Mouse (Mus musculus) adrenal gland, postnatal 10 days (tissue): Measurements from ENCODE around the gene Prdm10. TPM values are rescaled to one million over a fixed set of nuclear protein-coding genes. Genes with fewer than 3 reads are reported as not detected.

Experiments used
- DNase-seq: peaks from one replicate; pipeline ENCODE4 v3.0.0; 2021; ENCODE audit warnings: mixed read lengths
- total RNA-seq, 2 experiments: library from RNA; stranded (reverse); gene quantifications; 2 replicates each; pipeline ENCODE4 v1.2.3; 2021

The Prdm10 gene
- total RNA-seq, 2 experiments from 2014 or later = 5.9 to 7.8 TPM

- peak; percentile 72 for DNase-seq
These were observed 17.9 kb upstream of the Prdm10 start for GRCm38 (mm10) chr9:31262226-31263105.

DNA sequence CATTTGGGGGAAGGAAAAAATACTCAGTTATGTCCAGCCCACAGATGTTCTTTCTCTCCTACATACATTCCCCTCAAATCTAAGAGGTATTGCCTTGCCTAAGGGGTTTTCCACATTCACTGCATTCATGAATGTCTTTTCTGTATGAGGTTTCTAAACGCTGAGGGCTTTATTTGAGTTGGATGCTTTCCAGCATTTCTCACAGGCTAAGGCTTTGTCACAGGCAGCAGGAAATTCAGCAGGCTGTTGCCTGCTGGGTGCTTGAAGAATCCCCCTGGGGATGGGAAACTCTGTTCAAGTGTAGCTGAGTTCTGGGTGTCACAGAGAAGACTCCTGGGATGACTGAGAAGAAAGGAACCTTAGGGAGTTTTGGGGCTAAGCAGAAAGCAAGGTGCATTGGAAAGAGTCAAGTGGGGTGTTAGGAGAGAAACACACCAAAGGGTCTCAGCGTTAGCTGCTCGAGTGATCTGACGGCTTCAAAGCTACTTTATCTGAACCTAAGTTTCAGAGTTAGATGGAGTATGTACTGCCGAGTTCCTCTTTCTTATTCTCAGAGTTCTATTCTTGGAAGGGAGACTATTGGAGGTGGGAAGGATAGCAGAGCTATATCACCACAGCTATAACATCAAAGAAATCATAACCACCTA is 14.2 kb upstream of the Prdm10 start:
- DNase-seq = no peak

- no peak for DNase-seq
These were observed 8.9 kb upstream of the Prdm10 start for GRCm38 (mm10) chr9:31271221-31272015.

DNA sequence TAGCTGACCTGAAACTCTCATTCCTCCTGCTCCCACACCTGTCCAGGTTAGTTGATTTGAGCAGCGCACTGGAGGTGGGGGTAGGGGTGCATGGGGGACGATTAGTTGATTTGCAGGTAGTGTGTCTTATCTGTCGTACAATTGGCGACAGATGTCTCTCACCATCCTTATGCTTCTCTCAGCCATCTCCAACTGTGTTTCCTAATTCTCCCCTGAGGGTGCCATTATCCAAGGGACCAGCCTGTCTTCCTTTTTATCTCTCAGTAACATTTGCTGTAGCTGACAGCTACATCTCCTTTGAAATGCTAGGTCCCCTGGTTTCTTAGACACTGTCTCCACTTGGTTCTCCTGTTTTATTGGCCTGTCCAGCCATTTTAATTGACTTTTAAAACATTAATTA is 8.2 kb upstream of the Prdm10 start:
- DNase-seq = no peak

GRCm38 (mm10) chr9:31278651-31279050 is 1.7 kb upstream of the Prdm10 start:
- peak; percentile 46 for DNase-seq

GRCm38 (mm10) chr9:31279306-31279705 is 1.0 kb upstream of the Prdm10 start:
- DNase-seq = peak; percentile 38

DNA sequence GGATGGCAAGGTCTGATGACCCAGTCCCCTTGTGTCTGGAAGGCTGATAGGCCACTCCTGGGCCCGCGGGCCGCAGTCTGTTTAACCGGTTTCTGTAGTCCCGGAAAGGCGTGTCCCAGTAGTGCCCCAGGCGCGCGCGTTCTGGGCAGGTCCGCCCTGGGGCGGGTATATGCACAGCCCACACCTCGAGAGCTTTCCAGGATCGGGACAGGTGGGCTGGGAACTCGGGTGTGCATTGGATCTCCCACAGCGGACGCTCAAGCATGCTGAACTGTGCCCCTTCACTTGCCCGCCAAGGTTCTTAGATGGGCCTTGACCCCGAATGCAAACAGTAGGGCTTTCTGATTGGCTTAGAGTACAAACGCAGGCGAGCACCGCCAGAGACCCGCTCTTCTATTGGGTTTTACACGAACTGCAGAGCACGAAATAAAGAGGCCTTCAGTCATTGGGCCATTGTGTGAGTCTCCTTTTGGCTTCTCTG is 413 bp upstream of the Prdm10 start:
- DNase-seq = peak; percentile 84

DNA sequence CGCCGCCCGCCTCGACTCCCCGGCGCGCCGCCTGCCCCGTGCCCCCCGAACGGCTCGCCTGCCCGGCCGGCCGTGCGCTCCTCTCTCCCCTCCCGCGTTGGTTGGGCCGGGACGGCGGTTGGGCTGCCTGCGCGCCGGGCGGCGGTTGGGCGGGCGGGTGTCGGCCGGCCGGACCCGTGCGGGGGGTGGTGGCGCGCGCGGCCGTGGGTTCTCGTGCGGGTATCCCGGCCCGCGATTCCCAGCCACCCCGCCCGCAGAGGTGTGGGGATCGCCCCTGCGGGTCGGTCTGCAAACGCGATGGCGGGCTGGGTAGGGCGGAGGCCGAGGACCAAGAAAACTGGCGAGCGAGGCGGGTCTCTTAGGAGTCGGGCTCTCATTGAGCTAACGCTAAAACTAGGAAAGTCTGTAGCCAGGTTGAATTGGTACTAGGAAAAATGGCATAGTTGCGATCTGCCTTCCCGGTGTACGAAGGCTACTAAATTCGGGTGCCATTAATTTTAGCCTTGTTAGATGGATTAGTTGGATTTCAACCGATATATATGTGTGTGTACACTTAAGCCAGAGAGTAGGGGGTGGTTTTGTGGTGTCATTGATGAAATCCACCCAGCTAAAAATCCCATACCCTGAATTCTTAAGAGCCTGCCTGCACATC is 799 bp downstream of the Prdm10 start:
- DNase-seq = peak; percentile 87

DNA sequence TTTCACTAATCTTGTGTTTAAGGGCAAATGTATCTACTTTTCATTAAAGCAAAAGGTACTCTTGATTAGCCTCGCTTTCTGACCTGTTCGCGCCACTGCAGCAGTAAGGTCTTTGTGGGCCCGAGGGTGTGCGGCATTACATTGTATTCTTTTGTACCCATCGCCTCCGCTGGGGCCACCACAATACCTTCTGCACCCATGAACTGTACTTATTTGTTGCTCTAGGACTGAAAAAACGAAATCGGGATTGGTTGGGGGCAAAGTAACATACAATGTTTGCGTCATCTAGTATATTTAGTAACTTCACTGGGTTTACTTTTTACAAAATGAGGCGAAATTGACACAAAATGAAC is 1.3 kb downstream of the Prdm10 start:
- DNase-seq = peak; percentile 40

GRCm38 (mm10) chr9:31282536-31282935 is 2.2 kb downstream of the Prdm10 start:
- DNase-seq = no peak

DNA sequence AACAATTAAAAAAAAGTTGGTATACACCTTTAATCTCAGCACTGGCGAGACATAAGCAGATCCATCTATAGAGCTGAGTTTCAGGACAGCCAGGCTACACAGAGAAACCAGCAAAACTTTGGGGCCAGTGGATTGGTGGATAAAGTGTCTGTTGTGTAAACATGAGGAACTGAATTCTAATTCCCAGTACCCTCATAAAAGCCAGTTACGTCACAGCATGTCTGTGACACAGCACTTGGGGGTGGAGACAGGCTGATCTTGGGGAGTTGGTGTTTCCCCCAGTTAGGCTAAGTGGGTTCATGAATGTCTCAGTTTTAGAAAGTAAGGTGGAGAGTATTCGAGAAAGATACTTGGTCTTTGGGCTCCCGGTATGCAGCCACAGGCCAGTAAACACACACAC is 2.7 kb downstream of the Prdm10 start:
- no peak for DNase-seq

DNA sequence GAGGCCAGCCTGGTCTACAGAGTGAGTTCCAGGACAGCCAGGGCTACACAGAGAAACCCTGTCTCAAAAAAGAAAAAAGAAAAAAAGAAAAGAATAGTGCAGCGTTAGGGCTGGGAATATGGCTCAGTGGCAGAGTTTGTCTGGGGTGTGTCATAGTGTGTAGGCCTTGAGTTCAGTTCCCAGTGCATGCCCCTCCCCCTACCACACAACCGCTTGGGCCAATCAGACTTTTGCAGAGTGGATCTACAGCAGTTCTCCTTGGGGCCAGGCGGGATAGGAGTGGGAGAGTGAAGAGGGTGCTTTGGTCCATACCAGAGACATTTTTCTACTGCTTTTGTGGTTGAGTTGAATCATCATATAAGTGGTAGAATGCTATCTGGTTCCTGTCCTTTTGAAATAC is 3.6 kb downstream of the Prdm10 start:
- no peak for DNase-seq

DNA sequence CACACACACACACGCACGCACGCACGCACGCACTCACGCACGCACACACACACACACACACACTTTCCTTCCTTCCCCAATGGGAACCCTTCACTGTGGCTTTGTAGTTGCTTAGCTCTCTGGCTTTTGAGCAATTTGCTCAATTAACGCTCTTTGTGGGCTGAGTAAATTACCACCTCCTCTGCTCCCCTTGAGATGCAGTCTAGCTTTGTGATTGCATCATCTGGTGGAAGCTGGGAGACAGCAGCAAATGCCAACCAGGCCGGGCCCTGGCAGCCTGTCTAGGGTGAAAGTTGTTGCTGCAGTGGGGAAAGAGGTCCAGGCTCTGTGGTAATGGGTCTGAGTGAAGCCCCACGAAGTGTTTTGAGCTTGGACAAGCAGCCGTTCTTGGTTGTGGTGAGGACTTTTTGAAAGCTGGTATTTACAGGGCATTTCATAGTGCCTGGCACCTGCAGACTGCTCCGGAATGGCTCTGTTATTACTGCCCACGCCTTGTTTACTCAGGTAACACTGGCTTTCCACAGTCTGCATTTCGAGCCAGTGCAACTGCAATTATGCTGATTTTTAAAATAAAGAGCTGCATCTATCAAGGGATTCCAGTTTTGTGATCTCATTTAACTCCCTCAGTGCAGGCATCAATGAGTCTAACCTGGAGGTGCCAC is 10.0 kb downstream of the Prdm10 start:
- DNase-seq = peak; percentile 72

DNA sequence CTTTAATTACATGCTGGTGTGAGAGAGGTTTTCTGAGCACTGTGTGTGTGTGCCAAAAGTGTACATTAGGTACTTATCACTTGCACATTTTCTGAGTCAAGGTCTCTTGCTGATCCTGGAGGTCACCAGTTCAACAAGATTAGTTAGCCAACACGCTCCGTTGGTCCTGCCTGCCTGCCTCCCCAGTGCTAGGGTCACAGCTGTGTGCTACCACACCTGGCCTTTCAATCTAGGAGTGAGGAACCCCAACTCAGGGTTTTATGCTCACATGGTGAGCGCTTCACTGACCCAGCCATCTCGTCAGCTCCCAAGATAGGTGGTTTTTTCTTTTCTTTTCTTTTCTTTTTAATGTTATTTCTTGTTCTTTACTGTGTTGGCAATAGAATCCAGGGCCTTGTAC is 11.6 kb downstream of the Prdm10 start:
- no peak for DNase-seq

- DNase-seq = no peak
These were observed 12.9 kb downstream of the Prdm10 start for GRCm38 (mm10) chr9:31293208-31293607.

- DNase-seq = no peak
These were observed 15.0 kb downstream of the Prdm10 start for GRCm38 (mm10) chr9:31295311-31295710.

- no peak for DNase-seq
These were observed 16.0 kb downstream of the Prdm10 start for GRCm38 (mm10) chr9:31296293-31296692.

DNA sequence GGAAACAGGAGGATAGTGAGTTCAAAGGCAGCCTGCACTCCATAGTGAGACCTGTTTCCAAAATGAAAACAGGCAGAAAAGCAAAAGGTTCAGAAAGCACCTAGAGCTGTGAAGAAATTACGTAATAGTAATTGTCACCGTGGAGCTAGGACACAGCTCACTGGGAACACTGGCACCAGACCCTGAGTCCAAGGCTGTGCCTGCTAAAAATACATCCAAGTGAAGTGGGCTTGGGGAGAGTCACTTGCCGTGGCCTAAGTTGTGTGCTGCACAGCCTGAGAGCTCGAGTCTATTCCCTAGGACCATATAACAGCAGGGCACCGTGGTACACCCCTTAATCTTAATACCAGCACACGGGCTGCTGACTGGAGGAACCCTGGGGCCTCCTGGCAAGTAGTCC is 18.4 kb downstream of the Prdm10 start:
- DNase-seq = no peak

GRCm38 (mm10) chr9:31300525-31300924 is 20.2 kb downstream of the Prdm10 start:
- DNase-seq = no peak

GRCm38 (mm10) chr9:31301107-31301506 is 20.8 kb downstream of the Prdm10 start:
- no peak for DNase-seq

DNA sequence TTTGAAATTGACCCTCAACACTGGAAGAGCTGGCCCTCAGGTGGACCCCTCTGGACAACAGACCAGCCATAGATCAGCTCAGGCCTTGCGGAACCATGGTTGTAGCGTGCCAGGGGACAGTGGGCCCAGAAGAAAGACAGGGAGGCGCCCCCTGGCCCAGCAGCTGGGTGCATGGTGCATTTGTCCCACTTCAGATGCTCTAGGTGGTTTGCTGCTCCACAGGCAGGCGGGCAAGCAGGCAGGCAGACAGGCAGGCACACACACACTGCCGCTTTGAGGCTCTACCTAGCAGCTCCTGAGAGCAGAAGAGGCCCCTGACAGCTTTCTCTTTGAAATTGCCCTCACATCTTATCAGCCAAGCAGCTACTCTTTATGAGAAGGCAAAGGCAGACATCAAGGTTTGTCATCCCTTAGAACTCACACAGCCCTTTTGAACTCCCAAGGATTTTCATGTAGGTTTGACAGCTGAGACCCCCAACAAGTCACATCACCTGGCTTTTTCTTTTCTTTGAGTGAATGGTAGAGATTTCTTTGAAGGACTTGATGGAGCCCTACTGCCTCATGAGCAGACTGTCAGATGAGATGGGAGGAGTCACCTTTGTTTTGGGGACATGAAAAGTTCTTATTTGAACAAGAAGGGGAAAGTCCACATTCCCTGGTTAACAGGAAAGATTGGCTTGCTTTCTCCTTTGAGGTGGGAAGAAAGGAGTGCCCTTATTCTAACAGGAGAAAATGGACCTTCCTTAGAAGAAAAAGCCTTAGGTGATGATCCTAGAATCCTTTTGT is 21.4 kb downstream of the Prdm10 start:
- no peak for DNase-seq
